Mouse (Mus musculus) heart, postnatal 0 days (tissue): ENCODE data around the gene Erg. TPM values are rescaled to one million over a fixed set of nuclear protein-coding genes. Genes with fewer than 3 reads are reported as not detected.
A peak's percentile ranks its signal among the peaks of the same experiment; 100 is the strongest.

Experiments
- ATAC-seq: fragments of 200-750 bp; cut with Nextera tagmentation; 2 replicates; pipeline ENCODE4 v1.8.0; 2017; ENCODE audit warnings: low read depth, moderate number of reproducible peaks, moderate library complexity; ENCODE audit not compliant: insufficient read depth
- DNase-seq: peaks from one replicate; pipeline ENCODE4 v3.0.0-alpha.2; 2016; ENCODE audit warnings: low spot score
- H3K27ac ChIP-seq: fragments of 300-500 bp; sonication (generic); 2 replicates; pipeline ENCODE4 v1.5.1; 2014; ENCODE audit warnings: low read depth, mild to moderate bottlenecking
- H3K27me3 ChIP-seq: fragments of 300-500 bp; sonication (generic); 2 replicates; pipeline ENCODE4 v1.6.1; 2014; ENCODE audit warnings: low read length, mixed read lengths; ENCODE audit not compliant: control insufficient read depth, insufficient read depth
- H3K36me3 ChIP-seq: fragments of 300-500 bp; sonication (generic); replicated peaks from 2 replicates; pipeline ENCODE4 v1.6.1; 2014; ENCODE audit warnings: low read length, mixed read lengths; ENCODE audit not compliant: control insufficient read depth, insufficient read depth
- H3K4me1 ChIP-seq: fragments of 300-500 bp; sonication (generic); 2 replicates; pipeline ENCODE4 v1.6.1; 2014; ENCODE audit warnings: antibody characterized with exemption; ENCODE audit not compliant: control insufficient read depth, insufficient read depth
- H3K4me2 ChIP-seq: fragments of 300-500 bp; sonication (generic); 2 replicates; pipeline ENCODE4 v1.6.1; 2014; ENCODE audit warnings: low read depth, mild to moderate bottlenecking, low read length, moderate library complexity
- H3K4me3 ChIP-seq: fragments of 300-500 bp; sonication (generic); 2 replicates; pipeline ENCODE4 v1.5.1; 2014; ENCODE audit warnings: low read depth, low read length
- H3K9ac ChIP-seq: fragments of 300-500 bp; sonication (generic); replicated peaks from 2 replicates; pipeline ENCODE4 v1.6.1; 2014; ENCODE audit warnings: low read depth, low read length, mixed read lengths
- H3K9me3 ChIP-seq: fragments of 300-500 bp; sonication (generic); replicated peaks from 2 replicates; pipeline ENCODE4 v1.6.1; 2016; ENCODE audit warnings: low read length; ENCODE audit not compliant: control insufficient read depth
- CTCF ChIP-seq: IDR thresholded peaks from 2 replicates; pipeline ENCODE4 v1.5.1; 2016; ENCODE audit warnings: antibody characterized with exemption, control low read depth, low read depth
- EP300 ChIP-seq: IDR thresholded peaks from 2 replicates; pipeline ENCODE4 v1.6.1; 2016; ENCODE audit warnings: antibody characterized with exemption, low read depth
- WGBS: fragments of 180-500 bp; shearing (Covaris S2); extraction: QIAGEN DNeasy Blood & Tissue Kit; methylation state at CpG from one replicate; pipeline ENCODE4 v1.1.7; 2014; 5-methylcytosine and 5-hydroxymethylcytosine counted together
- polyA plus RNA-seq: library from polyadenylated mRNA; unstranded; fragments of >200 nt; fragmentation: Nextera tagmentation; extraction: Ambion mirVana; gene quantifications from 2 replicates; pipeline ENCODE4 v1.2.1, GENCODE M21; 2015
- total RNA-seq: library from RNA; depleted of rRNA; stranded (reverse); fragments of >200 nt; gene quantifications from 2 replicates; pipeline ENCODE4 v1.2.3, GENCODE M21; 2014; ENCODE audit warnings: low replicate concordance

Gene Erg
- total and polyA plus RNA-seq, 2 experiments from 2014 or later: 7.2 to 12.1 TPM

- H3K36me3 ChIP-seq: no peaks in the 10 kb centered on the region
- 0 out of 2 replicates have a peak overlapping the region, but pooled peaks have one; percentile 6 for H3K4me3 ChIP-seq
- H3K9ac ChIP-seq: 0 out of 2 replicates have a peak overlapping the region, but pooled peaks have one; percentile 24
- peak overlapping the region; percentile 86 for H3K27ac ChIP-seq
- H3K9me3 ChIP-seq: no peaks in the 10 kb centered on the region
- 37% methylated on average over 17 of the region's 17 CpGs for WGBS
- peaks cover 33% of the 10 kb centered on the region for H3K4me1 ChIP-seq
- TF ChIP-seq EP300 (peak; percentile 99), CTCF (no peak)
- DNase-seq: peak; percentile 30
- H3K4me2 ChIP-seq: peak overlapping the region; percentile 51
- peak; percentile 78 for ATAC-seq
- no peaks in the 10 kb centered on the region for H3K27me3 ChIP-seq
Observed at GRCm38 (mm10) chr16:95438848-95439540, 147.4 kb downstream of the Erg start.

GRCm38 (mm10) chr16:95436611-95437010 is 149.8 kb downstream of the Erg start:
- Histone ChIP-seq H3K36me3 (no peaks in the 10 kb centered on the region), H3K4me1 (peaks cover 38% of the 10 kb centered on the region), H3K9ac (no peak overlapping the region), H3K4me2 (no peak overlapping the region), H3K27ac (no peak overlapping the region), H3K27me3 (no peaks in the 10 kb centered on the region), H3K4me3 (no peak overlapping the region), H3K9me3 (no peaks in the 10 kb centered on the region)
- 72% methylated on average over 8 of the region's 8 CpGs for WGBS
- TF ChIP-seq CTCF: no peak
- no peak for TF ChIP-seq EP300
- no peak for ATAC-seq
- no peak for DNase-seq

GRCm38 (mm10) chr16:95436051-95436450 is 150.3 kb downstream of the Erg start:
- H3K9me3 ChIP-seq: no peaks in the 10 kb centered on the region
- no peak overlapping the region for H3K9ac ChIP-seq
- DNase-seq (no peak), ATAC-seq (no peak)
- 72% methylated on average over 4 of the region's 4 CpGs for WGBS
- H3K4me1 ChIP-seq: peaks cover 33% of the 10 kb centered on the region
- TF ChIP-seq CTCF (no peak), EP300 (no peak)
- no peaks in the 10 kb centered on the region for H3K36me3 ChIP-seq
- no peak overlapping the region for H3K27ac ChIP-seq
- H3K4me3 ChIP-seq: no peak overlapping the region
- no peak overlapping the region for H3K4me2 ChIP-seq
- H3K27me3 ChIP-seq: no peaks in the 10 kb centered on the region

GRCm38 (mm10) chr16:95434434-95434833 is 152.0 kb downstream of the Erg start:
- Histone ChIP-seq H3K36me3 (no peaks in the 10 kb centered on the region), H3K4me2 (no peak overlapping the region), H3K4me3 (no peak overlapping the region), H3K27ac (no peak overlapping the region), H3K9ac (no peak overlapping the region), H3K9me3 (no peaks in the 10 kb centered on the region), H3K4me1 (peaks cover 17% of the 10 kb centered on the region), H3K27me3 (no peaks in the 10 kb centered on the region)
- no peak for ATAC-seq
- 91% methylated on average over 8 of the region's 8 CpGs for WGBS
- DNase-seq: no peak
- TF ChIP-seq EP300: no peak
- TF ChIP-seq CTCF: no peak

- no peak overlapping the region; the same call in 1 of the 2 replicates for H3K27ac ChIP-seq
- H3K9me3 ChIP-seq: no peaks in the 10 kb centered on the region
- TF ChIP-seq EP300 (0 out of 2 replicates have a peak, but pooled peaks have one; percentile 22), CTCF (no peak)
- 14% methylated on average over 2 of the region's 2 CpGs for WGBS
- H3K4me3 ChIP-seq: no peak overlapping the region
- no peaks in the 10 kb centered on the region for H3K27me3 ChIP-seq
- H3K4me1 ChIP-seq: peaks cover 8% of the 10 kb centered on the region
- H3K9ac ChIP-seq: no peak overlapping the region
- H3K4me2 ChIP-seq: no peak overlapping the region
- peak; percentile 57 for DNase-seq
- no peaks in the 10 kb centered on the region for H3K36me3 ChIP-seq
- ATAC-seq: peak; percentile 80
Observed at GRCm38 (mm10) chr16:95432540-95432971, 153.8 kb downstream of the Erg start.

DNA sequence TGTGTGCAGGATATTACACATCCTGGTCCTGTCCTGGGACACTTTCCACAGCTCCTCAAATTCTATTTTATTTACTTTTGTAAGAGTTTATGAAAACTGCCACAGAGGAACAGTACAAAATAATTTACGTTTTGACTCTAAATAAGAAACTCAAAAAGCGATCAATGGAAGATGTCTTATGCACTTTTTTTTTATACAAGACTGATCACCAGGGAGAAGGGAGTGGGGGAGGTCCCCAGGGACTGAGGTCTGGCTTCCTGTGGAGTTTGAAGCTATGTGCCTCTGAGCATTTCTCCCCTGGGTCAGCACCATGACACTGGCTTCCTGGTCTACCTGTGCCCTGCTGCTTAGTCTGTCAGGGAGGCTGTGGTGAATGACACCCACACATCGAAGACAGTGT is 156.5 kb downstream of the Erg start:
- H3K27me3 ChIP-seq: no peaks in the 10 kb centered on the region
- 80% methylated on average over 3 of the region's 3 CpGs for WGBS
- DNase-seq: no peak
- no peak for TF ChIP-seq EP300
- no peak overlapping the region for H3K4me3 ChIP-seq
- H3K4me1 ChIP-seq: peaks cover 8% of the 10 kb centered on the region; the same call in 1 of the 2 replicates
- H3K4me2 ChIP-seq: no peak overlapping the region
- no peaks in the 10 kb centered on the region for H3K9me3 ChIP-seq
- no peak overlapping the region for H3K27ac ChIP-seq
- H3K9ac ChIP-seq: no peak overlapping the region
- H3K36me3 ChIP-seq: no peaks in the 10 kb centered on the region
- no peak for ATAC-seq
